Mouse (Mus musculus) urinary bladder, postnatal 25 days (tissue): ENCODE measurements around the gene Sdsl.
A peak's percentile ranks its signal among the peaks of the same experiment; 100 is the strongest.

Experiments used
- DNase-seq: peaks from one replicate; pipeline ENCODE4 v3.0.0; 2022; ENCODE audit warnings: low spot score

Gene Sdsl

DNA sequence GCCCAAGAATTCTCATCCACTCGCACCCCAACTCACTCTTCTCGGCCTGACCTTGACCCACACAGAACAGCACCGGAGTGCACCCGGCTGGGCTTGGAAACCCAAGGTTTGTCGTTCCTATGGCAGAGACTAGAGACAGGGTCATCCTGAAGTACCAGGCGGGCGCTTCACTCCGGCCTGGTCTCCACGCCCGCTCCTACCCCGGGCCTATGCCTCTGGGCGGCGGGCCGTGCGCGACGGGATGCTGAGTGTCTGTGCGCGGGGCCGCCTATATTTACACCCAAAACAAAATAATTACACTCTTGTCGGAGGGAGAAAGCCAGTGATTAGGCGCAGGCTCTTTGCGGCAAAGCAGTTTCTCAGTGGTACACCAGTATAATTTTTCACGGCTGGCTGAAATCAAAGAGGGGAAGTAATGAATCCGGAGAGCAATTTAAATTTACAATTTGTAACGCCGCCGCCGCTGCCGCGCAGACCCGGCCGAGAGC, 45.1 kb downstream of the Sdsl start:
- no peak for DNase-seq

DNA sequence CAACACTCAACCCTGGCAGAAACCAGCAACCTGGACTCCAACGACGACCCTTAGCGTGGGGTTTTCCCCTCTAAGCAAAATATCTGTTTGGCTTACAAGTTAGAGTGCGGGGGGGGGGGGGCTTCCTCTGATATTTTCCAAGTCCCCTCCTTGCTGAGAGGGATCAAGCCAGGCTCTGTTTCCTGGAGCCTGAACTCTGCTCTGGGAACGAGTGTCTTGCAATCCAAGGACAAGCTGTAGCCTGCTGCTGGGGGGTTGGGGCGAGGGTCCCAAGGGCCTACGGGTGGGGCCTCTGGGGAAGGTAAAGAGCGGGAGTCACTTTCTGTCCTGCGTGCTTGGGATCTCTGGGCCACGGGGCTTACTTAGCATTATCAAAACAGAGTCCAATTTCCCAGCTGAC, 46.0 kb downstream of the Sdsl start:
- no peak for DNase-seq

DNA sequence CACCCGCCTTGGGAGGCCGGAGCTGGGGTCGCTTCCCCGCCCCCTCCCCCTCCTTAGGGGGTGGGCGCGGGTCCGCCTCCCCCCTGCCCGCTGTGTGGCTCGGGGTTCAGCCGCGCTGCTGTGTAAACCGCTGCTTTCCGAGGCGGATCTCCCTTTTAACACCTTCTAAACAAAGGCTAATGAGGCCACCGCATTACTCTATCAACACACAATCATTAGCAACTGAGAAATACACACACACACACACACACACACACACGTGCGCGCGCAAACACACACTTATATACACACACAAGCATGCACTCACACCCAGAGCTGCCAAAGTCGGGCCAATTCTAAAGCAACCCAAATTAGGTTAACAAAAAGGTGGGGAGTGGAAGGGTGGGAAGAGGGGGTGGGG, 46.9 kb downstream of the Sdsl start:
- DNase-seq, result no peak

DNA sequence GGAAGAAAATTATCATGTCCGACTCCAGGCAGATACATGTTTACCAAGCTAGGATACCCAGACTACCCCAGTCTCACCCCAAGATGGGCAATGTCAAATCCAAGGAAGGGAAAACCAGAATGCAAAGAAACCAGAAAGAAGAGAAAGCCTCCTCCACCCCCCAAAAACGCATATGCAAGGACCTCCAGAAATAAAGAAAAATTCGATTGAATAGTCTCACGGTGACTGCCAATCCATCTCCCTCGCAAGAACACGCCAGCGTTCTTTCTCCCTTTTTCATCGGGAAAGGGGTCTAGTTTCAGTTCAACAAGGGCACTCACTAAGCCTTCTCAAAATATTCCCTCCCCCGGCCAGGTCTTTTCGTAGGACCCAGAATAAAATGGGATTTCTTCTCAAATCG, 48.0 kb downstream of the Sdsl start:
- no peak for DNase-seq

DNA sequence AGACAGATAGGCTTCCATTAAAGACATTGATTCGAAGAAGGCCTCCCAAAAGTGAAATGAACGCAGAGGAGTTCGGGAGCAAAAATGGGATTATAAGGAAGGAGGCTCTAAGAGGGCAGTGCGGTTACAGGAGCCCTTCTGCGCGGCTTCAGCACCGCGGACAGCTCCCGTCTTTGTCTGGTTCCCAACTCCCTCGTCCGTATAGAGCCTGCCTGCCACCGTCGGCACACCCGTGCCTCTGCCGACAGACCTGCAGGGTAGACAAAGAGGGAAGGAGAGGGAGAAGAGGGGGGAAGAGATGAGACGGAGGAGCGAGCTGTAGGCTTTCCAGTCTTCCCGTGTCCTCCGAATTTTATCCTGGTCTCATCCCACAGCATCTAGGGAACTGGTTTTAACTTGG, 48.6 kb downstream of the Sdsl start:
- peak; percentile 74 for DNase-seq

DNA sequence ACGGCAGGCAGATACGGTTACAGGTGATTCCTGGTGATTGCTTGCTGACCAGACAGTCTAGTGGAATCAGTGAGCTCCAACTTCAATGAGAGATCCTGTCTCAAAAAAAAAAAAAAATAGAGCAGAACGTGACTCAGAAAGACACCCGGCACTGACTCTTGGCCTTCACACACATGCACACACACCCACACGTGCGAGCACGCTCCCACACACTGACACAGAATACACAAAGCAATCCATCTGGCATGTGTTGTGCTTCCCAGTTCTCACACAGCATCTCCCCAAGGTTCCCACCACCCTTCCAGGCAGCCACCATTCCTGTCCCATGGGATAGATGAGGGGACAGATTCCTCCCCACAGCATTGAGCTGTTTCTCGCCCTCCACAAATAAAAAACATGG, 52.5 kb downstream of the Sdsl start:
- DNase-seq, result no peak

DNA sequence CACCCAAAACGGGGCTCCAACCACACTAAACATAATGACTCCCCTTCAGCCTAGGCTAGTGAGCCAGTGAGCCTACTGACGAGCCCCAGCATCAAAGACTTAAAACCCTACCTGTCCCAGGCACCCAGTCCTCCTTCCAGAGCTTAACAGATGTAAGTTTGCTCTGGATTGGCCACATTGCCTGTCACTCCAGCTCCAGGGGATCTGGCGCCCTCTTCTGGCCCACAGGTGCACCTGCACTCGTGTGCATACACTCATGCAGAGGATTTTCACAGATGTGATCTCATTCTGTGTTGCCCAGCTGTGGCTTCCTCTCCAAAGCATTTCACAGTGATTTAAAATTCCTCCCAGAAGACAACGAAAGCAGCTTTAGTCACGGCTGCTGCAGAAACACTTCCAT, 59.2 kb downstream of the Sdsl start:
- no peak for DNase-seq

DNA sequence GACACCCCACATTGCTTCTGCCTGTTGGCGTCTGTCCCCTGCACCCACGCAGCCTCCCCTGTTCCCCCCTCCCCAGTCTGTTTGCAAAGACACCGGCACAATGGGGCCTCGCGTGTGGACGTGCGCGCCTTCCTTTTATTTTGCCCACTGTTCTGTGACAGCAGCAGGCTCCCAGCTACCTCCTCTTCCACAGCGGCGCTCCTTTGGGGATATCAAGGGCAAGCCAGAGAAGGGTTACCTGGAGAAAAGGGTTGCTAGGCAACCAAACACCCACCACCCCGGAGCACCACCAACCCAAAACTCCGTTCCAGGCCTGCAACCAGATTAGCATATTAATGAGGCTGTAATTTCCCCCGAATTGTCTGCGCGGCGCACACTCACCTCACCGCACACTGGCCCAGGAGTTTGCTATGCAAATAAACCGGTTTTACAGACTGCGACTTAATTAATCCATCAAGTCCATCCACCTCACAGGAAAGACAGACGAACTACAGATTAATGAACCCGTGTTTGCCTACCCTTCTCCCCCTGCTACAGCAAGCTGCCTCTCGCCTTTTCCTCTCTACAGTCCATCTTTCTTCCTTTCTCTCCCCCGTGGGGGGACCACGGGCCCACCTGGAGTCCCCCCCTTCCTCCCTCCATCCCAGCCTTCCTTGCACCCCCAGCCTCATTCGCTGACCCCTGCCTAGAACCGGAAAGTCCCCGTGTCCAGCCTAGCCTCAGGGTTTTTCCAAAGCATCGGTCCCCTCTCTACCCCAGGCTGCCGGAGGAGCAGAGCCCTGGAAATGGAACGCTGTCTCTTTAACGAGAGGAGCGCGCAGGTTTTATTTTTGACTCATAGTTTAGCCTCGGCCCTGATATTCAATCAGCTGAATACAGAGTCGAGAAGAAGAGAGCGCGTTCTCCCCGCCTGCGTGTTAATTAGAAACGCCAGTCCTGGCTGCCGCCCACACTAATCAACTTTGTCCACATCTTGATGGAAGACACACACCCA, 62.9 kb downstream of the Sdsl start:
- no peak for DNase-seq

DNA sequence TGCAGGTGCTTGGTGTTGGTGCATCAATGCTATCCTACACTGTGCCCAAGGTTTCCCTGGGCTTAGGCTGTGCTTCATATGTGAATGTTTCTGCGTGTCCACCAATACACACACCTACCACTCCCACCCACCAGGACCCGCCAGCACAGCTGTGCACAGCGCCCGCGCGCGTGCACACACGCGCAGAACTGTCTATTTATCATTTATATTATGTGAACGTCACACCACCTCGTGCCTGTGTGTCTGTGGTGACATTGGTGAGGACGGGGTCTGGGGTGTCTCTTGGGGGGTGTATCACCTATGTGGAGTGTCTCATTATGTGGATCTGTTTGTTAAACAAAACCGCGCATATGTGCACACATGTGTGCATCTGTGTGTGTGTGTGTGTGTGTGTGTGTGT, 63.7 kb downstream of the Sdsl start:
- DNase-seq, result no peak
